Mouse (Mus musculus): ENCODE data around the gene Rbm38. TPM values are rescaled to one million over a fixed set of nuclear protein-coding genes. Genes with fewer than 3 reads are reported as not detected.

Rbm38 gene
- polyA plus RNA-seq, 2 experiments from 2014 or later, result 154 to 186 TPM

DNA sequence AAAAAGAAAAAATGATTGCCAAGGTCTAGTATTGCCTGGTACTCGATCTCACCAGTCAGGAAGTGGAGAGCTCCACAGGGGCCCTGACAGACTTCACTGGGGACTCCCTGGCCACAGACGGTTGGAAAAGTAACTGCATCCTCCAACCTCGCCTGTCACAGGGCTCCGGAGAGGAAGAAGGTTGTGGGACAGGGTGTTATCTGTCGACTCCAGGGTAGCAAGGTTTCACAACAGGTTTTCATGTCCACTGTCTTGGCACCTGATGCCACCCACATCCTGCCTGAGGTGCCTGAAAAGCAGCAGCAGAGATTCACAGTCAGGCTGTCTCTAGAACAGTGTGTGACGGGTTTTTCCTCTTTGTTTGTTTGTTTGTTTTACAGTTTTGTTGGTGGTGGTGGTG lies 2.4 kb upstream of the Rbm38 start:
- peak; percentile 71 for ATAC-seq

GRCm38 (mm10) chr2:173018618-173019017 lies 1.7 kb upstream of the Rbm38 start:
- no peak for ATAC-seq

- ATAC-seq, result peak; percentile 7
These were observed 976 bp upstream of the Rbm38 start for GRCm38 (mm10) chr2:173019322-173019721.

GRCm38 (mm10) chr2:173019790-173020189 lies 508 bp upstream of the Rbm38 start:
- peak; percentile 37 for ATAC-seq

DNA sequence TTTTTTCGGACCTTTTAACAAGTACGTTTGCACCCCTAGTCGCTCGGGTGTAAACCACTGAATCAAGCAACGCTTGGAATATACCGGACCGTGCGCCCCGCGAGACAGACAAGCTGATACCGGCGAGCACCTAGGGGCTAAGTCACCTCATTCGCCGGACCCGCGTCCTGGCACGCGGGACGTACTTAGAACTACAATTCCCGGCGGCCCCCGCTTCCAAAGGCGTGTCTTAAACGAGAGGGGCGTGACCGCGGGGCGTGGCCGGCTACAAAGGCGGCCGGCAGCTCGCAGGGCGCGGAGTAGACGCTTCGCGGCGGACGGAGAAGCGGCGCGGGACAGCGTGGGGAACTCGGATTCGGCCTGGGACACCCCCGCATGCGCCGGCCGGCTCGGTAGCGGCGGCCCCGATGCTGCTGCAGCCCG lies 1.3 kb downstream of the Rbm38 start:
- peak; percentile 20 for ATAC-seq

DNA sequence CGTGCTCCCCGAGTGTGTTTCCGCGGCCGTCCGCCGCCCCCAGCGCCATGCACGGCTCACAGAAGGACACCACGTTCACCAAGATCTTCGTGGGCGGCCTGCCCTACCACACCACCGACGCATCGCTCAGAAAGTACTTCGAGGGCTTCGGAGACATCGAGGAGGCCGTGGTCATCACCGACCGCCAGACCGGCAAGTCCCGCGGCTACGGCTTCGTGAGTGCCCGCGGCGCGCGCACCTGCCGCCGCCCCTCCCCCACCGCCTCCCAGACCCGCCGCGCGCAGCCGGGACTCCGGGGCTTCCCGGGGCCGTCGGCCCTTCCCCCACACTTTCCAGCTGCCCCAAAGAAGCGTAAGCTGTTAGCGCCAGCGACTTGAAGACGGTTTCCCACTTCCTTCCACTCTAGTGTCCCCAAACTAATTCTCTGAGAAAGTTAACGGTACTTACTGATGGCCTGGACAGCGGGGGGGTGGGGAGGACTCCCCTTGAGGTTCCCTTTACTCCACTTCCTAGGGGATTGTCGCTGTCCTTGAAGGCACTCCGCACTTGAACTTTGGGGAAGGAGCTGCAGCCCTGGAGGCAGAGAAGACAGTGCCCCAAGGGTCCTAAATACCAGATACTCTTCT lies 1.9 kb downstream of the Rbm38 start:
- no peak for ATAC-seq

DNA sequence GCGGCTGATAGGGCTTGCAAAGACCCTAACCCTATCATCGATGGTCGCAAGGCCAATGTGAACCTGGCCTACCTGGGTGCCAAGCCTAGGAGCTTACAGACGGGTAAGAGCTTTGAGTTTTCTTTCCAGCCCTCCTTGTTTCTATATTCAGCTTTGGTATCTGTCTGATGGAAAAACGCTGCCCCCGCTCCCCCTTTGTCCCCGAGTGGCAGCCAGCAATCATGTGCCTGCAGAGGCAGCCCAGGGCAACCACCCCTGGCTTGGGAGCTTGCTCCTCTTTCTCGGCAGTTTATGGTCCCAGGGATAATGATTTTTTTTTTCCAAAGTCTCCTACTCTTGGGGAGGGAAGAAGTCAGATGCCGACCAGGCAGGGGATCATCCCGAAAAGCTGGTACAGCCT lies 2.5 kb downstream of the Rbm38 start:
- no peak for ATAC-seq

- peak; percentile 28 for ATAC-seq
These were observed 3.1 kb downstream of the Rbm38 start for GRCm38 (mm10) chr2:173023371-173023851.

- ATAC-seq, result no peak
These were observed 3.7 kb downstream of the Rbm38 start for GRCm38 (mm10) chr2:173023966-173024365.

- no peak for ATAC-seq
These were observed 4.1 kb downstream of the Rbm38 start for GRCm38 (mm10) chr2:173024392-173024791.

DNA sequence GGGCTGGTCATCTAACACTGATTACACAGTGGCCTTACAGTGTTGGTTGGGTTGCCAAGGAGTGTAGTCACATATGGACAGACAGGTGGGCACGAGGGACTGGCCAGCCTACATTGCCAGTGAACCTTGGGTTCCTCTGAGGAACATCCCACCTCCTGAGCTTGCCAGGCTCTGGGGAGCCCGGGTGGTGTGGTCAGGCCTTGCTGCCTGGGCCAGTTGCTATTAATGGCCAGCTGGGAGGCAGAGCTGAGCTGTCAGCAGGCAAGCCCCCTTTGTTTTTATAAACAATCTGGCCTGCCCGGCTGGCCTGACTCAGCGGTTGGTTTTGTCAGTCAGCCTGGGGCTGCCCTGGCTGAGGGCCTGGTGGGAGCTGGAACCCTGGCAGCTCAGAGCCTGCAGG lies 4.6 kb downstream of the Rbm38 start:
- ATAC-seq, result no peak

GRCm38 (mm10) chr2:173026286-173026685 lies 6.0 kb downstream of the Rbm38 start:
- ATAC-seq, result no peak

- ATAC-seq, result peak; percentile 65
These were observed 6.4 kb downstream of the Rbm38 start for GRCm38 (mm10) chr2:173026688-173027131.

DNA sequence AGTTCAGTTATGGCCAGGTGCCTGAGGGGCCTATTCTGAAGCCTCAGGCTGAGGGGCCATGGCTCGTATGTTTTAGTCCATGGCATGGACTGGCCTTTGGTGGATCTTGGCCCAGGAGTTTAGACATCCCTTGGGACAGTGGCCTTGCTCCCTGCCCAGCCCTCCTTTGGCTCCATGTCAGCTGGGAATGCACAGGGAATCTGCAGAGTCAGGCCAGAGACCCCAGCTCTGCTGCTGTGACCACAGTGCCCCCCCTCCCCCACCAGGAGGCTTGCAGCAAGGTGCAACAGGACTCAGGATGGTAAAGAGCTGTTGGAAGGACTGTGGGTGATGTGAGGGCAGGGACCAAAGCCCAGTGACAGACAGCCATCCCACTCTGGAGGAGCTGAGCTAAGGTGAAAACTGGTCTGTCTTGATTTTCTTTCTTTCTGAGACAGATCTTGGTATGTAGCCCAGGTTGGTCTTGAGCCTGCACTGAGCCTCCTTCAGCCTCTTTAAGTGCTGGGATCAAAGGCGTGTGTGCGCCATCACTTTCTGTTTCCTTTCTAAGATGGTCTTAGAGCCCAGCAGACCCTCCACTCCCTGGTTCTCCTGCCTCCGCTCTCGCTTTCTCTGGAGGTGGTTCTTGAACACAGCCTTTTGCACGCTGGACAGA lies 7.0 kb downstream of the Rbm38 start:
- no peak for ATAC-seq

- no peak for ATAC-seq
These were observed 7.7 kb downstream of the Rbm38 start for GRCm38 (mm10) chr2:173027824-173028495.

- no peak for ATAC-seq
These were observed 8.3 kb downstream of the Rbm38 start for GRCm38 (mm10) chr2:173028508-173029031.

DNA sequence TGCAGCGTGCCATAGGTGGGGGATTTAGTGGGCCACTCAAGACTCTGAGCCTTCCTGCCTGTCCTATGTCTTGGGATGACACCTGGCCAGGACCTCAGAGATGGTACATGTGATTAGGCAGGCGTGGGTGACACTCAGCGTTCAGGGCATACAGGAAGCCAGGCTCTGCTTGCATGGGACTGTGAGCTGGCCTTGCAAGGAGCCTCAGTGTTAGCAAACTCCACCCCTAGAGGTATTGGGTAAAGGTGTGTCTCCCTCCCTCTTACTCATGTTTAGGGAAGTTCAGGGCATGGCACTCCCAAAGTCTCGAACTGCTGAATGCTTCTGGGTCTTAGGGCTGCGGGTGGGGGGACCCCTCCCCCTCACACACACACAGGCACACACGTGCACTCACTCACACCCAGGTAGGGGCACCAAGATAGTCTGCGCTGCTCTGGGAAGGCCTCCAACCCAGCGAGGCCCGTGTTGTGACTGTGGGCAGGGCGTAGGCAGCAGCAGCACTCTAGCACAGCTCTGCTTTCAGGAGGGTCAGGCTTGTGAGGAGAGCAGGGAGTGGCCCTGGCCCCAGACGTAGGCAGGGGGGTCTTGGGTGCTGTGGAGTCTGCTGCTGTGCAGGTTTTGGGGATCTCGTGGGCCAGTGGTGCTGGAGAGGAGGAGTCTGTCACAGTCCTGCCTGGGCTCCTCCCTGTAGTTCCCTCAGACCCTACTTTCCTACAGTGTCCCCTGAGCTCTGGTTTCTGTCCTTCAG lies 10.5 kb downstream of the Rbm38 start:
- peak; percentile 12 for ATAC-seq

- ATAC-seq, result peak; percentile 17
These were observed 13.2 kb downstream of the Rbm38 start for GRCm38 (mm10) chr2:173033531-173033930.

GRCm38 (mm10) chr2:173034998-173035397 lies 14.7 kb downstream of the Rbm38 start:
- no peak for ATAC-seq

DNA sequence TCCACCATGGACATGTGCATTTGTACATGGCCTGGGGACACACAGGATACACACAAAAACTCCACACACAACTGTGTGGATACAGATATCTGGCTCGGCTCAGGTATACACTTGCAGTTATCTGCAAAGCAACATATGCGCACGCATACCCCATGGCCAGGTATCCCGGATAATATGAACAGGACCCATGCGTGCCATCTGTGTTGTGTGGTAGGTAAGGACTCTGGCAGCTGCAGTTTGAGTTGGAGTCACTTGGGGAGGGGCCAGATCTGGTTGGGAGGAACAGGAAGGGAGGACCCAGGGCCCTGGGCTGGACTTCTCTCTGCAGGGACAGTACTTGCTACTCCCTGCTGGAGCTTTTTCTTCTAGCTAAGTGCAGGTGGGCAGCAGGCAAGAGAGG lies 15.4 kb downstream of the Rbm38 start:
- ATAC-seq, result no peak

DNA sequence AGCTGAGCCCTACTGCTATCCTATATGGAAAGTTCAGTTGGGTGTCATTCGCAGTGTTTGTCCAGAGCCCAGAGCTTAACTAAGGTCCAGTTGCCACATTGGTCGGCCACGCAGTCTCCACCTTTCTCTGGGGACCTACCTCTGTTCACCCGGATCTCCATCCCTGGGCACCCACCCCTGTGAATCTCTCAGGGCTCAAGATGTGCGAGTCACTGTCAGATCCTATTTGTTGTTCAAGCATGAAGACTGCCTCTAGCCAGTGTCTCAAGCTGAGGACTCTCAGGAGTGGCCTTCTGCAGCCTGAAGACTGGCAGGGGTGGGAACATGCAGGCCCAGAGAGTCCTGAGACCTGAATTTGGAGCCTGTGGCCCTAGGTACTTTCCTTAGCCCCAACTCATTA lies 15.8 kb downstream of the Rbm38 start:
- ATAC-seq, result no peak

DNA sequence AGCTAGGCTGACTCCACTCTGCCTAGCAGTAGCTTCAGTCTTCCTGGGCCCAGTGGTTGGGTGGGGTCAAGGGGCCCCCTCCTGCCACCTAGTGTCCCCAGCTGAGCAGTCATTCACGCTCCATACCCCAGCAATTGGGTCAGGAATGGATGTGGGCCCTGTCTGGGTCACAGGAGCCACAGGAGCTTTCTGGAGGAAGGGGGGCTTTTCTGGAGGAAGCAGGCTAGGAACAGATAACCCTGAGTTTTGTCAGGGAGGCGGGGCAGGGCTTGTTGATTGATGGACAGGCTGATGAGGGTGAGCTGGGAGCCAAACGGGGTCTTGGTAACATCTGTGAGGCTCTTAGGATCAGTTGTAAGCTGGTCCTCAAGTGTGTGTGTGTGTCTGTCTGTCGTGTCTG lies 16.3 kb downstream of the Rbm38 start:
- no peak for ATAC-seq

- no peak for ATAC-seq
These were observed 17.0 kb downstream of the Rbm38 start for GRCm38 (mm10) chr2:173037347-173037746.
